Mouse (Mus musculus) liver, embryonic 11.5 days (tissue): ENCODE results near the gene Cyp2c23. TPM values are rescaled to one million over a fixed set of nuclear protein-coding genes. Genes with fewer than 3 reads are reported as not detected.

Experiments
- ATAC-seq: fragments of 200-750 bp; cut with Nextera tagmentation; replicated peaks from 2 replicates; pipeline ENCODE4 v1.8.0; 2017; ENCODE audit warnings: moderate number of reproducible peaks, mild to moderate bottlenecking, moderate TSS enrichment, moderate library complexity; ENCODE audit not compliant: low FRiP score
- DNase-seq: peaks from one replicate; pipeline ENCODE4 v3.0.0-alpha.2; 2017; ENCODE audit warnings: low spot score
- H3K27ac ChIP-seq: fragments of 300-500 bp; sonication (generic); 2 replicates; pipeline ENCODE4 v1.5.1; 2014; ENCODE audit warnings: mild to moderate bottlenecking, low read depth, low read length, control low read depth
- H3K27me3 ChIP-seq: fragments of 300-500 bp; sonication (generic); replicated peaks from 2 replicates; pipeline ENCODE4 v1.6.1; 2014; ENCODE audit warnings: low read length, mixed read lengths; ENCODE audit not compliant: control insufficient read depth, insufficient read depth
- H3K36me3 ChIP-seq: fragments of 300-500 bp; sonication (generic); 2 replicates; pipeline ENCODE4 v1.6.1; 2014; ENCODE audit warnings: mild to moderate bottlenecking, low read length, moderate library complexity, mixed read lengths; ENCODE audit not compliant: control insufficient read depth, insufficient read depth
- H3K4me1 ChIP-seq: fragments of 300-500 bp; sonication (generic); replicated peaks from 2 replicates; pipeline ENCODE4 v1.6.1; 2014; ENCODE audit warnings: low read length, mixed read lengths; ENCODE audit not compliant: control insufficient read depth, insufficient read depth
- H3K4me2 ChIP-seq: fragments of 300-500 bp; sonication (generic); 2 replicates; pipeline ENCODE4 v1.6.1; 2014; ENCODE audit warnings: mild to moderate bottlenecking, control low read depth, moderate library complexity
- H3K4me3 ChIP-seq: fragments of 300-500 bp; sonication (generic); 2 replicates; pipeline ENCODE4 v1.5.1; 2014; ENCODE audit warnings: low read depth, low read length, control low read depth
- H3K9ac ChIP-seq: fragments of 300-500 bp; sonication (generic); 2 replicates; pipeline ENCODE4 v1.6.1; 2014; ENCODE audit warnings: low read depth, low read length, control low read depth
- H3K9me3 ChIP-seq: fragments of 300-500 bp; sonication (generic); 2 replicates; pipeline ENCODE4 v1.6.1; 2016; ENCODE audit warnings: low read length, inconsistent platforms, mixed read lengths; ENCODE audit not compliant: control insufficient read depth
- WGBS: fragments of 180-500 bp; shearing (Covaris S2); extraction: QIAGEN DNeasy Blood & Tissue Kit; methylation state at CpG from one replicate; pipeline ENCODE4 v1.1.7; 2014; 5-methylcytosine and 5-hydroxymethylcytosine counted together
- polyA plus RNA-seq: library from polyadenylated mRNA; unstranded; fragments of >200 nt; fragmentation: Nextera tagmentation; extraction: Ambion mirVana; gene quantifications from 2 replicates; pipeline ENCODE4 v1.2.1, GENCODE M21; 2014

The Cyp2c23 gene
- 4.4 and 5.1 TPM in 2 replicates for polyA plus RNA-seq

DNA sequence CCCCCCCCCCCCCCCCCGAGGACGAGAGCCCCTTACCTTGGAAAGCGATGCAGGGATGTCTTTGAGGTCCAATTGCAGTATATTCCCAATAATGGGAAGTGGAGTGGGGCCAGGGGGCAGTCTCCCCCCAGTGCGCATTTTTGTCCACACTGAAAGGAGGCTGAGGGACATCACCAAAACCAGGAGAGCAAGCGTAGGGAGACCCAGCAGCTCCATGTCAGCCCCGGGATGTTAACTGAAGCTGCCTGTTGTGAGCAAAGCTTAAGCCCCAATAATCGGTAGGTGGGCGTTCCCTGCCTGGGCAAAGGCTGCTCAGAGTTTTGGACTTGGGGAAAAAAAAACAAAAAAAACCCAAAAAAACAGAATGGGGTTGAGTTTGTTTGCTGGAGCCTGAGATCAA, at the start of gene Cyp2c23:
Cyp2c23 (minus strand) TSS at position 237 of the 400 bp plus-strand sequence.
- no peak within 1 kb of the TSS for H3K4me2 ChIP-seq
- no peaks in the 10 kb centered on the region for H3K9me3 ChIP-seq
- no peak within 1 kb of the TSS for H3K27ac ChIP-seq
- H3K9ac ChIP-seq, result no peak within 1 kb of the TSS
- 61% methylated on average over 8 of the region's 8 CpGs for WGBS
- ATAC-seq (no peak), DNase-seq (no peak)
- H3K36me3 ChIP-seq, result no peaks in the 10 kb centered on the region
- no peaks in the 10 kb centered on the region for H3K27me3 ChIP-seq
- H3K4me1 ChIP-seq, result no peaks in the 10 kb centered on the region
- no peak within 1 kb of the TSS for H3K4me3 ChIP-seq

DNA sequence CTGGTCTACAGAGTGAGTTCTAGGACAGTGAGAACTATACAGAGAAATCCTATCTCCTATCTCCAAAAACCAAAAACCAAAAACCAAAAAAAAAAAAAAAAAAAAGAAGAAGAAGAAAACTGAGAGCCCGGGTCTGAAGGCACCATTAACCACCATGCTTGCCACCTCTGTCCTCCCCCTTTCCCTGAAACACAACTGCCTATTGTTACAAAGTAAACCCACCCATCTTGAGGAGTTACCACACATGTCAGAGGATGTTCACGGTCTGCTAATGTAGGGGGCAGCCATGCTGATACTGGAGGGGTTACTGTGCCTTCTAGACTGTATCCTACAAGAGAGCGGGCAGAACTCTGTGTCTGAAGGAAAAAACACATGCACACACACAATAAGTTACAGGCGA, 48.0 kb upstream of the Cyp2c23 start:
- H3K4me2 ChIP-seq, result no peak overlapping the region
- H3K27ac ChIP-seq, result no peak overlapping the region
- no peak overlapping the region for H3K4me3 ChIP-seq
- H3K4me1 ChIP-seq, result no peaks in the 10 kb centered on the region
- H3K36me3 ChIP-seq, result peaks cover 12% of the 10 kb centered on the region; the same call in 1 of the 2 replicates
- ATAC-seq, result no peak
- H3K9me3 ChIP-seq, result no peaks in the 10 kb centered on the region
- H3K9ac ChIP-seq, result no peak overlapping the region
- DNase-seq, result no peak
- H3K27me3 ChIP-seq, result no peaks in the 10 kb centered on the region
- 86% methylated on average over 4 of the region's 4 CpGs for WGBS

DNA sequence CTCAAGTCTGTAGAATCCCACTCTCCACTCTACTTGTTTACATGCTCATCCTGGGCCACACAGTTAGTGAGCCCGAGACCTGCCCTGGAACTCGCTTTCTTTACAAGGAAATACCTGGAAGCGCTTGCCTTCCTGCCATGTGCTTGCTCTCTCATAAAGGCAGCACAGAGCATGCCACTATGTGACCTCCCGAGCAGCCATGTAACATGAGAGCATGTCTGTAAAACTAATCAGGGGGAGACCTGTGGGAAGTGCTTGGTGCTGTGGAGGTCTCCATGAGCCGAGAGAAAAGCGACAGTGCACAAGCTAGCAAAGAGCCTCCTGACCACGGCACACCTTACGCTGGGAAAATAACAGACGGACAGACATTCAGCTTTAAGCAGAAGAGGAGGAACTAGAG, 47.4 kb upstream of the Cyp2c23 start:
- Histone ChIP-seq H3K27me3 (no peaks in the 10 kb centered on the region), H3K27ac (no peak overlapping the region), H3K4me1 (no peaks in the 10 kb centered on the region), H3K9ac (no peak overlapping the region), H3K36me3 (peaks cover 12% of the 10 kb centered on the region; the same call in 1 of the 2 replicates), H3K4me3 (no peak overlapping the region), H3K4me2 (no peak overlapping the region), H3K9me3 (no peaks in the 10 kb centered on the region)
- WGBS, result 89% methylated on average over 9 of the region's 9 CpGs
- DNase-seq (no peak), ATAC-seq (no peak)

DNA sequence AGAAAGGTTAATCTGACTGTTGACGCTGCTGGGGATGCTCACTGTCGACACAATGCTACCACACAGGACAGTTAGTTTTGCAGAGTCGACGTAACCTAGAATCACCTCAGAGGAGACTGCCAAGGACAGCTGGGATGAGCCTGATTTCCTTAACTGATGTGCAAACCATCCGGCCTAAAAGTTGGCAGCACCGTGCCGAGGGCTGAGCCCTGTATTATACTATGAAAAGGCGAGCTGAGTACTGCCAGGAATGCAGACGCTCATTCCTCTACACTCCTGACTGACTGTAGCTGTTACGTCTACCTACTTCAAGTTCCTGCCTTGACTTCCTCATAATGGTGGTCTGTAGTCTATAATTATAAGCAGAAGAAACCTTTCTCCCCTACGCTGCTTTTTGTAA, 46.0 kb upstream of the Cyp2c23 start:
- H3K36me3 ChIP-seq, result peaks cover 12% of the 10 kb centered on the region; the same call in 1 of the 2 replicates
- no peaks in the 10 kb centered on the region for H3K27me3 ChIP-seq
- ATAC-seq, result no peak
- H3K9ac ChIP-seq, result no peak overlapping the region
- H3K4me3 ChIP-seq, result no peak overlapping the region
- no peaks in the 10 kb centered on the region for H3K9me3 ChIP-seq
- DNase-seq, result no peak
- WGBS, result 86% methylated on average over 11 of the region's 11 CpGs
- no peaks in the 10 kb centered on the region; the same call in 1 of the 2 replicates for H3K4me1 ChIP-seq
- no peak overlapping the region for H3K27ac ChIP-seq
- no peak overlapping the region for H3K4me2 ChIP-seq

DNA sequence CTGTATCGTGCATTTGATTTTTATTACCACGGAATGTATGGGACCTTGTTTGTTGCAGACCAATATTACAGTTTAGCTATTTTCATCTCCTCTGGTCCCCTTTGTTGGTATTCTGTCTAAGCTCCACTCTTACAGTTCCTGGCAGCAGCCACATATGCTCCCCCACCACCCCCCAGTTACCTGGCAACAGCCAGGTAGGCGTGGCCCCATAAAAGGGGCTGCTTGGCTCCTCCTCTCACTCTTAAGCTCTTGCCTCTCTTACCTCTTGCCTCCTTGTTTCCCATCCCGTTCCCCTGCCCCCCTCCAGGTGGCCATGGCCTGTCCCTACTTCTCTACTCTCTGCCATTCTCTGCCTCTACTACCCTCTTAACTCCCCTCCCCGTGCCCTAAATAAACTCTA, 42.2 kb upstream of the Cyp2c23 start:
- no peak for ATAC-seq
- DNase-seq, result no peak
- WGBS, result 75% methylated on average over 5 of the region's 5 CpGs
- Histone ChIP-seq H3K9ac (no peak overlapping the region), H3K9me3 (no peaks in the 10 kb centered on the region), H3K36me3 (no peaks in the 10 kb centered on the region; the same call in 1 of the 2 replicates), H3K4me3 (no peak overlapping the region), H3K27me3 (no peaks in the 10 kb centered on the region), H3K4me2 (no peak overlapping the region), H3K4me1 (peaks cover 3% of the 10 kb centered on the region), H3K27ac (no peak overlapping the region)

DNA sequence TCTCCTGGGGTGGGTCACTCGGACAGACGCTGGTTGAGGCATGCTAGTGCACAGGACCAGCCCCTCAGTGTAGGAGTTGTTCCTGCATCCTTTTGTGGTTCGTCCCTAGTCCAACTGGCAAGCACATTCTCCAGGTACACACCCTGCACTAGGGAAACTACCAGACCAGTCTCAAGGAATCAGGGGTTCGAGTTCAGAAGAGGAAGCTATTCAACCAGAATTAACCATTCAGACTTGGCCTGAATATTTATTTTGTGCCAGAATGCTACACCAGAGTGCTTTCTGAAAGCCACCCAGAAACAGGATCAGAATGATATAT, 40.9 kb upstream of the Cyp2c23 start:
- no peak for ATAC-seq
- peak overlapping the region; percentile 83 for H3K9ac ChIP-seq
- peak overlapping the region; percentile 93 for H3K4me2 ChIP-seq
- H3K27ac ChIP-seq, result no peak overlapping the region
- H3K36me3 ChIP-seq, result peaks cover 2% of the 10 kb centered on the region; the same call in 1 of the 2 replicates
- H3K9me3 ChIP-seq, result no peaks in the 10 kb centered on the region
- peaks cover 3% of the 10 kb centered on the region for H3K4me1 ChIP-seq
- WGBS, result 12% methylated on average over 4 of the region's 4 CpGs
- H3K4me3 ChIP-seq, result peak overlapping the region; percentile 80
- DNase-seq, result no peak
- H3K27me3 ChIP-seq, result no peaks in the 10 kb centered on the region

DNA sequence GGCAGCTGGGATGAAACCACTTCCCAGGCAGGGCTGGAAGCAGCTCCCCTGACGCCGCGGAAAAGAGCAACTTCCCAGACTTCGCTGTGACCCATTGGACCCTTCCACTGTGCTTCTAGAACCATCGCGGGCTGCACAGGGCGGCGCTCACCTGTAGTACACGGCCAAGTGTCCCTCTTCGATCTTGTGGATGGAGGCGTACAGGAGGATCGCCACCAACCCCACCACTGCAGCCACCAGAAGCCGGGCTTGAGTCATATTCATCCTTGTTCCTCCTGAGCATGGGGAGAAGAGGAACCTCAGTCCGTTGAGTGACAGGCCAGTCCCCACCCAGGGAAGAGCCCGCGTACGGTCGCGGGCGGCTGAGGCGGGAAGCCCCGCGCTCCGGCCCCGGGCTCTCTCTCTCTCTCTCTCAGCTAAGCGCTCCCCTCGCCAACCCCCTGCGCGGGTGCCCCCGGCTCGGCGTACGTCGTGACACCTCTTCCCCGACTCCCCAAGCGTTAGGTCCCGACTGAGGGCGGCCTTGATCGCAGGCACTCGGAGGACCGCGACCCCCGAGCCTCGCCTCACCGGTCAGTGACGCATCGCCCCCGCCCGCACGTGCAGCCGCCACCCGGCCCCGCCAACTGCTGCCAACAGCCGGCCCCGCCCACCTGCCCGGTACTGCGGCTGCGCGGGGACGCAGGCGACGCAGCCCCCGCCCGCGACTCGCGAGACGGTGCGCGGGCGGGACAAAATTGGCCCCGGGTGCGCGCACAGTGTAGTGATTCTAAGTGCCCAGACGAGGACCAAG, 40.3 kb upstream of the Cyp2c23 start, which contains the start of gene Erlin1:
Erlin1 (minus strand) TSS at position 665 of the 793 bp plus-strand sequence.
- Histone ChIP-seq H3K27ac (peak within 1 kb of the TSS; percentile 43; the same call in 1 of the 2 replicates), H3K9ac (peak within 1 kb of the TSS; percentile 83), H3K4me1 (peaks cover 3% of the 10 kb centered on the region), H3K27me3 (no peaks in the 10 kb centered on the region), H3K36me3 (peaks cover 2% of the 10 kb centered on the region; the same call in 1 of the 2 replicates), H3K9me3 (no peaks in the 10 kb centered on the region), H3K4me2 (peak within 1 kb of the TSS; percentile 93), H3K4me3 (peak within 1 kb of the TSS; percentile 80)
- DNase-seq (peak; percentile 89), ATAC-seq (peak; percentile 89)
- WGBS, result under 1% methylated on average over 75 of the region's 75 CpGs

DNA sequence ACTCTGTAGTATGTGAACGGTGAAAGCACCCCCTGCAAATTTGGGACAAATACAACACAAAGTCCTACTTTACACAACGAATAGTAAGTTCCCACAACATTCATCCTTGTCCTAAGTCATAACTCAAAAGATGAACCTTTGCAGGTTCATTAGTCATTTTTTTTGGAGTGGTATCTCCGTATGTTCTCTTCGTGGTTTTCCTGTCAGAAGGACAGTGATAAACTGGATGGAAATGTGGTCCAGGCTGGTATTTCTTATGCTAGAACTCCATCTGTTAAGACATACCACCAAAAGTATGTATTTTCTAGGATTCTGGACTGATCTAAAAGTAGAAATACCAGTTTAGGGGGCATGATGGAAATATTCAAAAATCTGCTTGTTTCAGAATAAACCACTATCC, 39.2 kb upstream of the Cyp2c23 start:
- 56% methylated on average over 4 of the region's 4 CpGs for WGBS
- H3K36me3 ChIP-seq, result peaks cover 2% of the 10 kb centered on the region; the same call in 1 of the 2 replicates
- no peak overlapping the region; the same call in 1 of the 2 replicates for H3K9ac ChIP-seq
- peak overlapping the region; percentile 80 for H3K4me3 ChIP-seq
- peak overlapping the region; percentile 93 for H3K4me2 ChIP-seq
- no peaks in the 10 kb centered on the region for H3K9me3 ChIP-seq
- DNase-seq, result no peak
- H3K27ac ChIP-seq, result no peak overlapping the region
- ATAC-seq, result no peak
- H3K4me1 ChIP-seq, result peaks cover 3% of the 10 kb centered on the region
- no peaks in the 10 kb centered on the region for H3K27me3 ChIP-seq
